Mouse (Mus musculus): ENCODE results near the gene Iqch.

DNA sequence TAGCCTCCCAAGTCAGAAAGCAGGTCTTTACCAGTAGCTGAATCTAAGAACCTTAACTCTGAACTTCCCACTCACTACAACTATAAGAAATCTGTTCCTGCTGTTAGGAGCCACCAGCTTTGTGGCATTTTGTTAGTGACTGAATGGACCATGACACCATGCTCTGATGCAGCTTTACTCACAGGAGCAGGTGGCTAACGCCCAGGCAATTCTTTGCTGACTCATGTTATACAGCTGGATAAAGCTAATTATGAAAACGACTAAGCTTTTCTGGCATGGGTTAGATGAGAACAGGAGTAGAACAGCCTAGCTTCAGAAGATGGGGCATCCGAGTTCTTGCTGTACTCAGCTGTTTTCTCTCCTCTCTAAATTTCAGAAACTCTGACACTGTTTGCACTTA lies 48.7 kb downstream of the Iqch start:
- TF ChIP-seq CTCF (conservative IDR thresholded peaks at IDR 0.05; ENCODE audit: insufficient read depth, insufficient read length, low read depth, low read length): no peak
- TF ChIP-seq POLR2A (IDR thresholded peaks at IDR 0.05; ENCODE audit: low read depth, low read length): no peak

Measured in kidney, adult 2 months (tissue).